Mouse (Mus musculus): Measurements from ENCODE around the gene Bckdhb. TPM values are rescaled to one million over a fixed set of nuclear protein-coding genes. Genes with fewer than 3 reads are reported as not detected.
"Not testable (repeated sequence)": the region's sequence is repeated elsewhere in the genome, so short reads cannot be mapped to it uniquely, and the experiment has no call there.

Bckdhb gene
- polyA plus RNA-seq, 1 experiment = 5.4 TPM

DNA sequence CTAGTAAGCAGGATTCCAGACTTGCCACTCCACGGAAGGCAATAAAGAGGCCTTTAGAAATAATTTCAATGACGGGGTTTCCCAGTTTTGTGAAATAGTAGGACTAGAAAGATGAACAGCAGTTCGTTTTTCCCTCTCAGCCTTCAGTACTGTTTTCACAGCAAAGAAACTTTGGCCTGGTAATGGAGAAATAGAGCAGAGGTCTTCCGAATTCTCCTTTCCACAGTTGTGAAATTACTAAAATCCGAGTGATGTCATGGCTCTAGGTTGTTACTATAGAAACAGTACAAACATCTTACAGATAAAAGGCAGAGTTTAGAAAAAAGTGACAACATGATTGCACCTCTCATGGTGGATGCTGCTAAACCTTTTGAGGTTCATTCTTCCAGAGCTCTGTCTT, 1.4 kb downstream of the Bckdhb start:
- 83% methylated on average over 5 of the region's 5 CpGs for WGBS
- Histone ChIP-seq H3K27ac (ENCODE audit: insufficient read depth, low read length) (no peak overlapping the region), H3K27me3 (ENCODE audit: control insufficient read depth, insufficient read depth, low read length) (no peaks in the 10 kb centered on the region), H3K36me3 (ENCODE audit: control insufficient read depth, insufficient read depth, low read length) (no peaks in the 10 kb centered on the region), H3K4me3 (ENCODE audit: extremely low read depth, insufficient read depth, insufficient read length) (no peak overlapping the region), H3K4me1 (ENCODE audit: control insufficient read depth, insufficient read depth, insufficient read length) (no peaks in the 10 kb centered on the region; the same call in none of the 2 replicates)
- DNase-seq (ENCODE audit: low read depth in 1 of 2, low spot score in 2 of 2) = no peak
- TF ChIP-seq CTCF (IDR thresholded peaks at IDR 0.05; ENCODE audit: extremely low read depth, insufficient read depth, insufficient read length, insufficient replicate concordance) = no peak
- TF ChIP-seq POLR2A (IDR thresholded peaks at IDR 0.05; ENCODE audit: low read depth, low read length) = no peak

DNA sequence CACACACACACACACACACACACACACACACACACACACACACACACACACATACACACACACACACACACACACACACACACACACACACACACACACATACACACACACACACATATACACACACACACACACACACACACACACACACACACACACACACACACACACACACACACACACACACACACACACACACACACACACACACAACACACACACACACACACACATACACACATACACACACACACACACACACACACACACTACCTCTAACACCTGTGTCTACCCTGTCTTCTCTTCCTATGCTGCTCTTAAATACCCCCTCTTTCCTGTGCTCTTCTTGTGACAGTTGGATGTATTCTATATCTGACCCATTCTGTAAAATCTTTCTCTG, 14.6 kb downstream of the Bckdhb start:
- not testable (repeated sequence) for H3K4me3 ChIP-seq (ENCODE audit: extremely low read depth, insufficient read depth, insufficient read length); H3K27me3 ChIP-seq (ENCODE audit: control insufficient read depth, insufficient read depth, low read length); H3K36me3 ChIP-seq (ENCODE audit: control insufficient read depth, insufficient read depth, low read length); DNase-seq (ENCODE audit: low read depth in 1 of 2, low spot score in 2 of 2); H3K27ac ChIP-seq (ENCODE audit: insufficient read depth, low read length); H3K4me1 ChIP-seq (ENCODE audit: control insufficient read depth, insufficient read depth, insufficient read length)

DNA sequence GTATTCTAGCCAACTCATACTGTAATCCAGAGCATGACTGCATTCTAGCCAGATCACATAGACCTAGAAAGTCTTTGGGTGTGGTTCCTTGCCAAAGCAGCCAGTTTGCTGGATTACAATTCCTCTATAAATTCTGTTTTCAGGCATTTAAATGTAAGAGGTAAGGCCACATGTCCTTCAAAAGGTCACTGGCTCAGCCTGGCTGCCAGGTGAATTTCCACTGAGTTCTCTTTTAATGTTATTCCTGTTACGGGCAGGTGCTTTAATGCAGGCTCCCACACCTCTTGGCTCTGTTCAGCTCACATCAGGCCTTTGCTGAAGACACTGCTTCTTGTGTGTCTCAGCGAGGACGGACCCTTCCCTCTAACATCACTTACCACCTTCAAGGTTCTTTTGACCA, 15.1 kb downstream of the Bckdhb start:
- no peak for TF ChIP-seq CTCF (IDR thresholded peaks at IDR 0.05; ENCODE audit: extremely low read depth, insufficient read depth, insufficient read length, insufficient replicate concordance)
- TF ChIP-seq POLR2A (IDR thresholded peaks at IDR 0.05; ENCODE audit: low read depth, low read length) = no peak
- no peaks in the 10 kb centered on the region for H3K4me1 ChIP-seq (ENCODE audit: control insufficient read depth, insufficient read depth, insufficient read length)
- no peak for DNase-seq (ENCODE audit: low read depth in 1 of 2, low spot score in 2 of 2)
- WGBS = 95% methylated on average over 3 of the region's 3 CpGs
- no peak overlapping the region for H3K4me3 ChIP-seq (ENCODE audit: extremely low read depth, insufficient read depth, insufficient read length)
- H3K27me3 ChIP-seq (ENCODE audit: control insufficient read depth, insufficient read depth, low read length) = no peaks in the 10 kb centered on the region
- no peak overlapping the region for H3K27ac ChIP-seq (ENCODE audit: insufficient read depth, low read length)
- H3K36me3 ChIP-seq (ENCODE audit: control insufficient read depth, insufficient read depth, low read length) = no peaks in the 10 kb centered on the region

DNA sequence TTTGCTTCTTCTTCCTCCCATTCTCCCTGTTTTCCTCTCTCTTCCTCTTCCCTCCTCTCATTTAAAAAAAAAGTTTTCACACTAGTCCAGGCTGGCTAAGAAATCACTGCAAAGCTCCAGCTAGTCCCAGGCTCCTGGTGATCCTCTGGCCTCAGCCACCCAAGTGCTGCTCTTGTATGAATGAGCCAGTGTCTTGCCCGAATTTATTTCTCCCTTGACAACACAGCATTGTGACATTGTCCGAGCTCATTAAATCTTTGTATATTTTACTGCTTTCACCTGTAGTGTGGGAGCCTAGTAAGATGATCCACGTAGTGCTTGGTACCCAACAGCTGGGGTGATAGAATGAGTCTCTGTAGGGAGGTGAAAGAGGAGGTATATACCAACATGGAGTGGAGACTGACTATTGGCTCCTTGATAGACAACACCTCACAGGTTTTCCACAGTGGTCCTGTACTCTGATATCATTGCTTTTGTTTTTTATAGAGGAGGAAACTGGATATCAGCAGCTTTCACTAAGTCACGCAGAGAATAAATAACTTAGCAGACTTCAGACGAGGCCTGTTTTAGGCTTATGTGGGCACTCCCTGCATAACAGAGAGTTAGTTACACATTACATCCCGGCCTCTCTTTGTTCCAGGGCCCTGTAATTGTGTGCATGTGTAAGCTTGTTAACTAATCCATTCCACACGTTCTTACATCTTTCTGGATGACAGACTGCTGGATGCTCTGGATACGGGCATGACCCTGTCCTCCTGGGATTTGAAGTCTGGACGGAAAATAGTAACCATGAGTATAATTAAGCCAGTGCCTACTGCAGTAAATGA, 15.8 kb downstream of the Bckdhb start:
- no peak for TF ChIP-seq POLR2A (IDR thresholded peaks at IDR 0.05; ENCODE audit: low read depth, low read length)
- TF ChIP-seq CTCF (IDR thresholded peaks at IDR 0.05; ENCODE audit: extremely low read depth, insufficient read depth, insufficient read length, insufficient replicate concordance) = no peak
- Histone ChIP-seq H3K27me3 (ENCODE audit: control insufficient read depth, insufficient read depth, low read length) (no peaks in the 10 kb centered on the region), H3K4me1 (ENCODE audit: control insufficient read depth, insufficient read depth, insufficient read length) (no peaks in the 10 kb centered on the region), H3K36me3 (ENCODE audit: control insufficient read depth, insufficient read depth, low read length) (no peaks in the 10 kb centered on the region), H3K4me3 (ENCODE audit: extremely low read depth, insufficient read depth, insufficient read length) (no peak overlapping the region), H3K27ac (ENCODE audit: insufficient read depth, low read length) (no peak overlapping the region)
- 92% methylated on average over 9 of the region's 9 CpGs for whole genome bisulfite sequencing
- no peak for DNase-seq (ENCODE audit: low read depth in 1 of 2, low spot score in 2 of 2)

DNA sequence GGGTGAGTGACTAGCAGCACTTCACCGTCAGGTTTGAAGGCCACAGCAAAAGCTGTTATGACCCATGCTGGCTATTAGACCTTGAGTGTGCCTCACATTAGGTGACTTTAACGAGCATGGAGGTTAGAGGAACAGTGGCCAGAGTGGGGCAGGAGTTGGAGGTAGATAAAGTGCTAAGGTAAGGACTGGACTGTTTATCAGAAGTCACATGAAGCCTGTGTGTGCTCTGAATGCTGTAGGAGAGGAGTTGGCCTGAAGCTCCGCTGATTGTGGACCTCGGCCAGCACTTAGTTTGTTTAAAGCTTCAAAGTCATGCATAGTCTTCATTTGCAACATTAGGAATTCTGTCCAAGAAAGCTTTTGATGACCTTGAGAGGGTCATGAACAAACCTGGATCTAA, 26.4 kb downstream of the Bckdhb start:
- Histone ChIP-seq H3K4me3 (ENCODE audit: extremely low read depth, insufficient read depth, insufficient read length) (no peak overlapping the region), H3K27ac (ENCODE audit: insufficient read depth, low read length) (no peak overlapping the region), H3K4me1 (ENCODE audit: control insufficient read depth, insufficient read depth, insufficient read length) (no peaks in the 10 kb centered on the region), H3K36me3 (ENCODE audit: control insufficient read depth, insufficient read depth, low read length) (no peaks in the 10 kb centered on the region), H3K27me3 (ENCODE audit: control insufficient read depth, insufficient read depth, low read length) (no peaks in the 10 kb centered on the region)
- no peak for TF ChIP-seq CTCF (IDR thresholded peaks at IDR 0.05; ENCODE audit: extremely low read depth, insufficient read depth, insufficient read length, insufficient replicate concordance)
- no peak for TF ChIP-seq POLR2A (IDR thresholded peaks at IDR 0.05; ENCODE audit: low read depth, low read length)
- no peak for DNase-seq (ENCODE audit: low read depth in 1 of 2, low spot score in 2 of 2)
- WGBS = 79% methylated on average over 4 of the region's 4 CpGs

DNA sequence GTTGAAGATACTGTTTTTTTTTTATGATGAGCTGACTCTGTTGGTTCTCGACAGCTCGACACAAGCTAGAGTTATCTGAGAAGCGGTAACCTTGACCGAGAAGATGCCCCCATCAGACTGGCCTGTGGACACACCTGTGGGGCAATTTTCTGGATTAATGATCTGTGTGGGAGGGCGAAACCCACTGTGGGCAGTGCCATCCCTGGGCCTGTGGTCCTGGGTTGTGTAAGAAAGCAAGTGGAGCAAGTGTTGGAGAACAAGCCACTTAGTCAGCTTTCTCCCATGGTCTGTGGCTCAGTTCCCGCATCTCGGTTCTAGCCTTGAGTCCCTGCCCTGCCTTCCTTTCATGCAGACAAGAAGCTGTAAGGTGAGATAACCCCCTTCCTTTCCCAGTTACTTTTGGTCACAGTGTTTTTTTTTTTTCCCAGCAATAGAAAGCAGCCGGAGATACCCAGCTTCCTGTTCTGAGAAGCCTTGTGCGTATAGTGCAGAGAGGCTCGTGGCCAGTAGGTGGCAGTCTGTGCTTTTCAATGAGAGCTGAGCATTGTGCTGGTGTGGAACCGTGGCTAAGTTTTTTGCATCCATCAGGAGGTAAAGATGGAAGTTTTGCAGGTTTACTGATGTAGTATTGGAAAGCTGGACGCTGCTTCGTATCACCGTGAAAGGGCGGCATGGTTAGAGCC, 31.8 kb downstream of the Bckdhb start:
- TF ChIP-seq CTCF (IDR thresholded peaks at IDR 0.05; ENCODE audit: extremely low read depth, insufficient read depth, insufficient read length, insufficient replicate concordance) (peak; percentile 80; the same call in 1 of the 2 replicates), POLR2A (IDR thresholded peaks at IDR 0.05; ENCODE audit: low read depth, low read length) (no peak)
- peak; percentile 31 to 72 for DNase-seq (ENCODE audit: low read depth in 1 of 2, low spot score in 2 of 2)
- Histone ChIP-seq H3K4me3 (ENCODE audit: extremely low read depth, insufficient read depth, insufficient read length) (no peak overlapping the region), H3K36me3 (ENCODE audit: control insufficient read depth, insufficient read depth, low read length) (no peaks in the 10 kb centered on the region), H3K27me3 (ENCODE audit: control insufficient read depth, insufficient read depth, low read length) (no peaks in the 10 kb centered on the region), H3K27ac (ENCODE audit: insufficient read depth, low read length) (no peak overlapping the region), H3K4me1 (ENCODE audit: control insufficient read depth, insufficient read depth, insufficient read length) (no peaks in the 10 kb centered on the region)
- 55% methylated on average over 15 of the region's 15 CpGs for WGBS

Measured in spleen, adult 2 months (tissue).